Mouse (Mus musculus) lung, embryonic 16.5 days (tissue): ENCODE measurements around the gene Lman1l. TPM values are rescaled to one million over a fixed set of nuclear protein-coding genes. Genes with fewer than 3 reads are reported as not detected.

Experiments
- ATAC-seq: fragments of 200-750 bp; cut with Nextera tagmentation; 2 replicates; pipeline ENCODE4 v1.8.0; 2017; ENCODE audit warnings: low read depth, mild to moderate bottlenecking, moderate library complexity
- H3K27ac ChIP-seq: fragments of 300-500 bp; sonication (generic); 2 replicates; pipeline ENCODE4 v1.5.1; 2014; ENCODE audit warnings: mild to moderate bottlenecking, control low read depth, low read length
- H3K27me3 ChIP-seq: fragments of 300-500 bp; sonication (generic); 2 replicates; pipeline ENCODE4 v1.6.1; 2014; ENCODE audit warnings: low read depth, low read length, mixed read lengths; ENCODE audit not compliant: control insufficient read depth, insufficient read depth
- H3K36me3 ChIP-seq: fragments of 300-500 bp; sonication (generic); 2 replicates; pipeline ENCODE4 v1.6.1; 2014; ENCODE audit warnings: low read length; ENCODE audit not compliant: control insufficient read depth, insufficient read depth
- H3K4me1 ChIP-seq: fragments of 300-500 bp; sonication (generic); replicated peaks from 2 replicates; pipeline ENCODE4 v1.6.1; 2014; ENCODE audit warnings: low read length, mixed read lengths; ENCODE audit not compliant: control insufficient read depth, insufficient read depth
- H3K4me2 ChIP-seq: fragments of 300-500 bp; sonication (generic); 2 replicates; pipeline ENCODE4 v1.6.1; 2014; ENCODE audit warnings: low read depth, low read length, control low read depth
- H3K4me3 ChIP-seq: fragments of 300-500 bp; sonication (generic); 2 replicates; pipeline ENCODE4 v1.5.1; 2014; ENCODE audit warnings: mild to moderate bottlenecking, low read length, control low read depth
- H3K9ac ChIP-seq: fragments of 300-500 bp; sonication (generic); 2 replicates; pipeline ENCODE4 v1.6.1; 2014; ENCODE audit warnings: low read length, control low read depth
- H3K9me3 ChIP-seq: fragments of 300-500 bp; sonication (generic); 2 replicates; pipeline ENCODE4 v1.6.1; 2016; ENCODE audit warnings: low read length; ENCODE audit not compliant: control insufficient read depth
- WGBS: fragments of 180-500 bp; shearing (Covaris S2); extraction: QIAGEN DNeasy Blood & Tissue Kit; methylation state at CpG from one replicate; pipeline ENCODE4 v1.1.7; 2014; 5-methylcytosine and 5-hydroxymethylcytosine counted together
- polyA plus RNA-seq: library from polyadenylated mRNA; unstranded; fragments of >200 nt; fragmentation: Nextera tagmentation; extraction: Ambion mirVana; gene quantifications from 2 replicates; pipeline ENCODE4 v1.2.1, GENCODE M21; 2015

The Lman1l gene
- polyA plus RNA-seq, 1 experiment from 2014 or later: not detected

DNA sequence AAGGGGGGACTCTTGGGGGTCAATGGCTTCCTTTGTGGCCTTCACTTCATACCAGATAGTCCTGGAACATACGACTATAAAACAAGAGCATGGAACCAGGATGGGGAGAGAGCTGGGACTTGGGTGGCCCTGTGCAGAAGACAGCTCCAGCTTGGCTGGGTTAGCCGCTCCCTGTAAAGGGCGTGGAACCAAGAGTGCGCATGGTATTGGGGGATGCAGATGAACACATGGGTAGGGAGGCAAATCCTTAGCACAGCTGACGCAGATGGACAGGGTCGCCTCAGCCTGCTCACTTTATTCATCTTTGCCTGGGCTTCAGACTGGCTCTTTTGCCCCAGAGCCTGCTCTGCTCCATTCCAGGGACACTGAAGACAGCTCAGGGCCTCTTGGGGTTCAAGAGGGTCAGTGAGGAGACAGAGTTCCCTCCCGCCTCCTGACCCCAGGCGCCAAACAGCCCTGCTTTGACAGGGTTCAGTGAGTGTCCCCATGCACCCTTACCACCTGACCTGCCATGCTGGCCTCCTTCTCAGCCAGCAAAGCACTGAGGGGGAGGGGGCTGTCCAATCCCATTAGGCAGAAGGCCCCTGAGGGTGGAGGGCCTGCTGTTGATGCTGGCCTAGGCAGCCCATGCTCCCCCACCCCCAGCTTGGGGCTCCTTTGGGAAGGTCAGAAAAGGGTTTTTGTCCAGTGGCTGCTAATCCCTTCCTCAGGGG lies 21.6 kb downstream of the Lman1l start:
- Histone ChIP-seq H3K4me3 (no peak overlapping the region), H3K9me3 (no peaks in the 10 kb centered on the region), H3K9ac (no peak overlapping the region), H3K27ac (no peak overlapping the region), H3K4me1 (peaks cover 14% of the 10 kb centered on the region), H3K27me3 (no peaks in the 10 kb centered on the region), H3K4me2 (no peak overlapping the region), H3K36me3 (0 out of 2 replicates have a peak, but pooled peaks cover 2% of the 10 kb centered on the region)
- WGBS: 51% methylated on average over 8 of the region's 8 CpGs
- no peak for ATAC-seq

- Histone ChIP-seq H3K4me3 (no peak overlapping the region), H3K27me3 (no peaks in the 10 kb centered on the region), H3K4me2 (no peak overlapping the region), H3K27ac (no peak overlapping the region), H3K36me3 (peaks cover 4% of the 10 kb centered on the region; the same call in 1 of the 2 replicates), H3K4me1 (peaks cover 14% of the 10 kb centered on the region), H3K9ac (no peak overlapping the region), H3K9me3 (no peaks in the 10 kb centered on the region)
- 20% methylated on average over 4 of the region's 4 CpGs for WGBS
- 0 out of 2 replicates have a peak, but pooled peaks have one; percentile 13 for ATAC-seq
These were observed 22.6 kb downstream of the Lman1l start for GRCm38 (mm10) chr9:57597929-57598382.

DNA sequence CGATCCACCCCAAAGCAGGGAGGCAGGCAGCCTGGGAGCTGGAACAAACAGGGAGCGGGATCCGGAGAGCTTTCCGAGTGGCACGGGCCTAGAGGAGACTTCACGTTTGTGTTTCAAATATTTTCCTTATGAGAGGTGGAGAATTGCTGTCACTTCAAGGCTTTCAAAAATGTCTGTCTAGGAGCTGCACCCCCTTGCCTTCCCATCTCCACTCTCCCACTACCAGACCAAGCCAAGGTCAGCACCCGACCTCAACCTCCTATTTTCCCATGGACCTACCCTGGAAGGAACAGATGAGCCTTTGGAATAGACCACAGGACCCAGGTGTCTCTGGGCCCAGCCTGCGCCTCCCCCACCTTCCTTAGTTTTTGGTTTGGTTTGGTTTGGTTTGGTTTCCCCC lies 23.3 kb downstream of the Lman1l start:
- no peak for ATAC-seq
- Histone ChIP-seq H3K4me3 (no peak overlapping the region), H3K9ac (no peak overlapping the region), H3K27ac (no peak overlapping the region), H3K4me1 (peaks cover 14% of the 10 kb centered on the region), H3K9me3 (no peaks in the 10 kb centered on the region), H3K4me2 (no peak overlapping the region), H3K27me3 (no peaks in the 10 kb centered on the region), H3K36me3 (peaks cover 4% of the 10 kb centered on the region; the same call in 1 of the 2 replicates)
- 75% methylated on average over 8 of the region's 8 CpGs for WGBS

GRCm38 (mm10) chr9:57594174-57594509 lies 26.4 kb downstream of the Lman1l start:
- ATAC-seq: no peak
- Histone ChIP-seq H3K4me1 (peaks cover 10% of the 10 kb centered on the region), H3K27ac (no peak overlapping the region), H3K9ac (no peak overlapping the region), H3K9me3 (no peaks in the 10 kb centered on the region), H3K4me2 (no peak overlapping the region), H3K4me3 (no peak overlapping the region), H3K36me3 (peaks cover 4% of the 10 kb centered on the region; the same call in 1 of the 2 replicates), H3K27me3 (no peaks in the 10 kb centered on the region)
- WGBS: 77% methylated on average over 9 of the region's 9 CpGs

- H3K4me2 ChIP-seq: no peak overlapping the region
- no peaks in the 10 kb centered on the region for H3K9me3 ChIP-seq
- ATAC-seq: no peak
- H3K36me3 ChIP-seq: peaks cover 4% of the 10 kb centered on the region; the same call in 1 of the 2 replicates
- no peak overlapping the region for H3K27ac ChIP-seq
- no peak overlapping the region for H3K4me3 ChIP-seq
- no peaks in the 10 kb centered on the region for H3K27me3 ChIP-seq
- 59% methylated on average over 12 of the region's 12 CpGs for WGBS
- H3K4me1 ChIP-seq: peaks cover 15% of the 10 kb centered on the region
- H3K9ac ChIP-seq: no peak overlapping the region
These were observed 27.0 kb downstream of the Lman1l start for GRCm38 (mm10) chr9:57593454-57594173.

GRCm38 (mm10) chr9:57590726-57591125 lies 29.8 kb downstream of the Lman1l start:
- Histone ChIP-seq H3K4me3 (no peak overlapping the region), H3K4me2 (no peak overlapping the region), H3K27ac (no peak overlapping the region), H3K36me3 (peaks cover 8% of the 10 kb centered on the region; the same call in 1 of the 2 replicates), H3K9ac (no peak overlapping the region), H3K27me3 (no peaks in the 10 kb centered on the region), H3K9me3 (no peaks in the 10 kb centered on the region), H3K4me1 (peaks cover 14% of the 10 kb centered on the region)
- WGBS: 42% methylated on average over 5 of the region's 5 CpGs
- no peak for ATAC-seq

GRCm38 (mm10) chr9:57589224-57590126 lies 31.1 kb downstream of the Lman1l start, which contains the start of gene Ulk3:
Gene Ulk3 (plus strand): TSS chr9:57589452.
- peak within 1 kb of the TSS; percentile 87 for H3K27ac ChIP-seq
- H3K4me1 ChIP-seq: peaks cover 14% of the 10 kb centered on the region
- ATAC-seq: peak; percentile 93
- H3K4me2 ChIP-seq: peak within 1 kb of the TSS; percentile 89
- WGBS: under 1% methylated on average over 57 of the region's 58 CpGs
- H3K27me3 ChIP-seq: no peaks in the 10 kb centered on the region
- H3K9me3 ChIP-seq: no peaks in the 10 kb centered on the region
- peak within 1 kb of the TSS; percentile 82 for H3K4me3 ChIP-seq
- peak within 1 kb of the TSS; percentile 83 for H3K9ac ChIP-seq
- peaks cover 6% of the 10 kb centered on the region; the same call in 1 of the 2 replicates for H3K36me3 ChIP-seq

DNA sequence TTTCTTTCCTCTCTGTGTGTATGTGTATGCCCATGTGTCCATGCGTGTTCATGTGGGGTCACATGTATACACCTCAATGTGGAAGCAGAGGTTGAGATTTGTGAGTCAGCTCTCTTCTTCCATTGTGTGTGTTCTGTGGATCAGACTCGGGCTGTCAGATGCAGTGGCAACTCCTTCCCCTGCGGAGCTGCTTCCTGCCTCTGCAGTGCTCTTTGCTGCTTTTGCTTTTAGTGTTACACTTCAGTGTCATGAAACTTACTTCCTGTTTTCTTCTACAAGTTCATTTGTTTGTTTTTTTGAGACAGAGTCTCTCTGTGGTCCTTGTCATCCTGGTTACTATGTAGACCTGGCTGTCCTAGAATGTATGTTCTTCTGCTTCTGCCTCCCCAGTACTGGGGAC lies 35.6 kb downstream of the Lman1l start:
- H3K27me3 ChIP-seq: no peaks in the 10 kb centered on the region
- H3K4me3 ChIP-seq: no peak overlapping the region
- 83% methylated on average over 3 of the region's 3 CpGs for WGBS
- peaks cover 9% of the 10 kb centered on the region for H3K4me1 ChIP-seq
- no peak overlapping the region for H3K27ac ChIP-seq
- no peak overlapping the region for H3K4me2 ChIP-seq
- ATAC-seq: no peak
- H3K36me3 ChIP-seq: peaks cover 29% of the 10 kb centered on the region
- no peak overlapping the region for H3K9ac ChIP-seq
- no peaks in the 10 kb centered on the region for H3K9me3 ChIP-seq
